Mouse (Mus musculus): ENCODE data around the gene Etfb. TPM values are rescaled to one million over a fixed set of nuclear protein-coding genes. Genes with fewer than 3 reads are reported as not detected.
A peak's percentile ranks its signal among the peaks of the same experiment; 100 is the strongest.

Gene Etfb
- polyA plus RNA-seq, 1 experiment, result 37.8 TPM

GRCm38 (mm10) chr7:43490182-43490584 lies 46.3 kb downstream of the Etfb start:
- WGBS, result 11% methylated on average over 7 of the region's 13 CpGs
- H3K4me3 ChIP-seq (ENCODE audit: extremely low read depth, insufficient read depth, insufficient read length), result no peak overlapping the region

GRCm38 (mm10) chr7:43490861-43491260 lies 47.0 kb downstream of the Etfb start:
- 64% methylated on average over 9 of the region's 9 CpGs for WGBS
- Histone ChIP-seq H3K36me3 (ENCODE audit: control insufficient read depth, insufficient read depth, low read length) (no peaks in the 10 kb centered on the region), H3K4me1 (ENCODE audit: control insufficient read depth, insufficient read depth, insufficient read length) (no peaks in the 10 kb centered on the region), H3K4me3 (ENCODE audit: extremely low read depth, insufficient read depth, insufficient read length) (no peak overlapping the region), H3K27ac (ENCODE audit: insufficient read depth, low read length) (no peak overlapping the region), H3K27me3 (ENCODE audit: control insufficient read depth, insufficient read depth, low read length) (peaks cover 9% of the 10 kb centered on the region)
- no peak for TF ChIP-seq CTCF (IDR thresholded peaks at IDR 0.05; ENCODE audit: extremely low read depth, insufficient read depth, insufficient read length, insufficient replicate concordance)
- TF ChIP-seq POLR2A (IDR thresholded peaks at IDR 0.05; ENCODE audit: low read depth, low read length), result no peak
- DNase-seq (ENCODE audit: low read depth in 1 of 2, low spot score in 2 of 2), result no peak

More at GRCm38 (mm10) chr7:43490182-43490584, 46.3 kb downstream of the Etfb start:
- peaks cover 9% of the 10 kb centered on the region for H3K27me3 ChIP-seq (ENCODE audit: control insufficient read depth, insufficient read depth, low read length)
- no peak for DNase-seq (ENCODE audit: low read depth in 1 of 2, low spot score in 2 of 2)
- no peaks in the 10 kb centered on the region for H3K36me3 ChIP-seq (ENCODE audit: control insufficient read depth, insufficient read depth, low read length)
- H3K4me1 ChIP-seq (ENCODE audit: control insufficient read depth, insufficient read depth, insufficient read length), result no peaks in the 10 kb centered on the region
- no peak overlapping the region for H3K27ac ChIP-seq (ENCODE audit: insufficient read depth, low read length)
- TF ChIP-seq CTCF (IDR thresholded peaks at IDR 0.05; ENCODE audit: extremely low read depth, insufficient read depth, insufficient read length, insufficient replicate concordance), result no peak
- no peak for TF ChIP-seq POLR2A (IDR thresholded peaks at IDR 0.05; ENCODE audit: low read depth, low read length)

- H3K27ac ChIP-seq (ENCODE audit: insufficient read depth, low read length), result no peak overlapping the region
- DNase-seq (ENCODE audit: low read depth in 1 of 2, low spot score in 2 of 2), result no peak
- H3K4me1 ChIP-seq (ENCODE audit: control insufficient read depth, insufficient read depth, insufficient read length), result no peaks in the 10 kb centered on the region
- WGBS, result 22% methylated on average over 21 of the region's 21 CpGs
- H3K36me3 ChIP-seq (ENCODE audit: control insufficient read depth, insufficient read depth, low read length), result no peaks in the 10 kb centered on the region
- H3K27me3 ChIP-seq (ENCODE audit: control insufficient read depth, insufficient read depth, low read length), result no peaks in the 10 kb centered on the region
- peak; percentile 32; the same call in 1 of the 2 replicates for TF ChIP-seq CTCF (IDR thresholded peaks at IDR 0.05; ENCODE audit: extremely low read depth, insufficient read depth, insufficient read length, insufficient replicate concordance)
- TF ChIP-seq POLR2A (IDR thresholded peaks at IDR 0.05; ENCODE audit: low read depth, low read length), result no peak
- H3K4me3 ChIP-seq (ENCODE audit: extremely low read depth, insufficient read depth, insufficient read length), result no peak overlapping the region
These were observed 51.6 kb downstream of the Etfb start for GRCm38 (mm10) chr7:43495343-43496021.

Other genes with a start within 250 kb of the Etfb start
- gene Zfp715, start 130.8 kb upstream of the Etfb start, polyA plus RNA-seq (2012; rRNA removed), result 2.9 and 4.1 TPM in 2 replicates
- gene Siglecf, start 92.7 kb upstream of the Etfb start, polyA plus RNA-seq (2012; rRNA removed), result 0.94 and 0.99 TPM in 2 replicates
- gene Siglecg, start 35.9 kb upstream of the Etfb start, polyA plus RNA-seq (2012; rRNA removed), result 279 and 393 TPM in 2 replicates
- gene Lim2, start 16.4 kb upstream of the Etfb start, polyA plus RNA-seq (2012; rRNA removed), result 0.12 and 0.18 TPM in 2 replicates
- gene Nkg7, start 7.0 kb upstream of the Etfb start, polyA plus RNA-seq (2012; rRNA removed), result 97.1 and 102 TPM in 2 replicates
- gene Cldnd2, start 3.3 kb upstream of the Etfb start, polyA plus RNA-seq (2012; rRNA removed), result 0.26 TPM in 1 of 2 replicates, not detected in the other
- gene Gm45233, start within 50 bp of the Etfb start, polyA plus RNA-seq (2012; rRNA removed), result not detected in 2 replicates
- 3.8 and 4.8 TPM in 2 replicates for gene Vsig10l, start 19.1 kb downstream of the Etfb start, polyA plus RNA-seq (2012; rRNA removed)
- gene Iglon5, start 46.0 kb downstream of the Etfb start, polyA plus RNA-seq (2012; rRNA removed), result 0.23 and 0.25 TPM in 2 replicates
- not detected in 2 replicates for gene 4931406B18Rik, start 61.9 kb downstream of the Etfb start, polyA plus RNA-seq (2012; rRNA removed)
- 16.0 and 19.2 TPM in 2 replicates for gene Cd33, start 100.3 kb downstream of the Etfb start, polyA plus RNA-seq (2012; rRNA removed)
- 1.4 and 1.6 TPM in 2 replicates for gene Zfp658, start 118.2 kb downstream of the Etfb start, polyA plus RNA-seq (2012; rRNA removed)
- 0.78 and 1.5 TPM in 2 replicates for gene Zfp719, start 135.5 kb downstream of the Etfb start, polyA plus RNA-seq (2012; rRNA removed)
- 0.06 TPM in 1 of 2 replicates, not detected in the other for gene Zfp819, start 163.1 kb downstream of the Etfb start, polyA plus RNA-seq (2012; rRNA removed)
- not detected in 2 replicates for gene Ceacam18, start 190.6 kb downstream of the Etfb start, polyA plus RNA-seq (2012; rRNA removed)
- gene Siglece, start 216.1 kb downstream of the Etfb start, polyA plus RNA-seq (2012; rRNA removed), result 23.3 and 25.6 TPM in 2 replicates
- gene Ctu1, start 227.9 kb downstream of the Etfb start, polyA plus RNA-seq (2012; rRNA removed), result 8.9 and 11.4 TPM in 2 replicates
- not detected in 2 replicates for gene Klk14, start 246.3 kb downstream of the Etfb start, polyA plus RNA-seq (2012; rRNA removed)

All from spleen, adult 2 months (tissue).